ENCODE assay signal across 9 mouse cellular contexts in the genomic region with DNA sequence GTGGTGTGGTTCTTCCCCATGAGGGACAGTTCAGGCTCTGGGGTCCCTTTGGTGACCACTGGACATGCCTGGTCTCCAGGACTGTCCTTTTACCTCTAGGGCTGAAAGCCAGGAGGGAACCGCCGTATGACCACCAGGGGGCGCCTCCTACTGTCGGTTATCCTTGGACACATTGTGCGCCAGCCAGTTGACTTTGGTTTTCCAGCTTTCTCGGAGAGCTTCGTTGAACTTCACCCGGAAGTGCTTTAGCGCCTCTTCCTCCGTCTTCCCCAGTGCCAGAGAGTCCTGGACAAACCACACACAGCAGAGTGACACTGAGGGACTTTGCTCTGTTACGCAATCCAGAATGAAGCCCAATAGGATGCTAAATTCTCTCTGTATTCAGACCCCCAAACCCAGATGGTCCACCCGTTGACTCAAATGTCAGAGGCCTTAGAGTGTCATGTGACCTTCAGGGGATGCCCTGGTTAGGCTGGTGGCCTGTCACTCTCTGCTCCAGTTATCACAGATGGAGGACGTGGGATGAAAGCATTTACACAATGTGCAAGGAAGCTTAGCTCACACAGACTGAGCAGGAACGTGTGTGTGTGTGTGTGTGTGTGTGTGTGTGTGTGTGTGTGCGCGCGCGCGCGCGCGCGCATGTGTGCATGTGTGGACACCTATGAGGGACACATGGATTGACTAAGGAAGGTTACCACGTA. TPM values are rescaled to one million over a fixed set of nuclear protein-coding genes. Genes with fewer than 3 reads are reported as not detected.
DNase-seq lines count a peak whose midpoint lies in the region; ATAC-seq and TF ChIP-seq lines count a peak whose summit lies in the region.
"Had no signal": no experiment of that assay in that cellular context is flagged by ENCODE, and none has a peak within 500 bp of the region (broad histone marks: within the 10 kb centered on the region; RNA-seq: fewer than 3 reads in every experiment).

No protein-coding gene starts in this region.

- no peaks in the 10 kb centered on the region for H3K4me1 ChIP-seq in midbrain, embryonic 10.5 days
- H3K4me1 ChIP-seq in midbrain, embryonic 16.5 days (ENCODE audit: control insufficient read depth, insufficient read depth, low read length) = no peaks in the 10 kb centered on the region
- 0 out of 2 replicates have a peak, but pooled peaks cover 6% of the 10 kb centered on the region for H3K4me1 ChIP-seq in kidney, embryonic 15.5 days
- peaks cover 18% of the 10 kb centered on the region for H3K4me1 ChIP-seq in liver, embryonic 12.5 days
- H3K4me1 ChIP-seq in olfactory bulb, adult 2 months (ENCODE audit: control insufficient read depth, insufficient read depth, low read length) = peaks cover 2% of the 10 kb centered on the region; the same call in 1 of the 2 replicates

- H3K36me3 ChIP-seq in midbrain, embryonic 10.5 days = peaks cover 99% of the 10 kb centered on the region
- H3K36me3 ChIP-seq in midbrain, embryonic 16.5 days (ENCODE audit: control insufficient read depth, insufficient read depth, low read length) = peaks cover 59% of the 10 kb centered on the region
- peaks cover 53% of the 10 kb centered on the region for H3K36me3 ChIP-seq in kidney, embryonic 15.5 days
- H3K36me3 ChIP-seq in liver, embryonic 12.5 days = peaks cover 63% of the 10 kb centered on the region

- WGBS in midbrain, embryonic 10.5 days = 72% methylated on average over 24 of the region's 24 CpGs
- WGBS in midbrain, embryonic 16.5 days = 74% methylated on average over 24 of the region's 24 CpGs
- 68% methylated on average over 24 of the region's 24 CpGs for WGBS in kidney, embryonic 15.5 days
- WGBS in liver, embryonic 12.5 days (ENCODE audit: insufficient replicate concordance) = 61% methylated on average over 24 of the region's 24 CpGs
- WGBS in olfactory bulb, adult 2 months = 61% methylated on average over 24 of the region's 24 CpGs

- H3K4me2 ChIP-seq in midbrain, embryonic 16.5 days (ENCODE audit: low read length) = no peak overlapping the region
- no peak overlapping the region for H3K4me2 ChIP-seq in kidney, embryonic 15.5 days
- H3K4me2 ChIP-seq in liver, embryonic 12.5 days = no peak overlapping the region
- H3K4me2 ChIP-seq: embryonic facial prominence, embryonic 12.5 days had no signal

- H3K4me3 ChIP-seq in midbrain, embryonic 10.5 days = no peak overlapping the region
- H3K4me3 ChIP-seq in midbrain, embryonic 16.5 days (ENCODE audit: low read depth, low read length) = no peak overlapping the region
- H3K4me3 ChIP-seq in kidney, embryonic 15.5 days (replicated peaks) = no peak overlapping the region
- no peak overlapping the region for H3K4me3 ChIP-seq in liver, embryonic 12.5 days
- H3K4me3 ChIP-seq in olfactory bulb, adult 2 months (ENCODE audit: insufficient read depth, low read depth, low read length) = no peak overlapping the region
- H3K4me3 ChIP-seq: embryonic facial prominence, embryonic 12.5 days had no signal

- 0 out of 2 replicates have a peak, but pooled peaks cover 4% of the 10 kb centered on the region for H3K9me3 ChIP-seq in midbrain, embryonic 10.5 days (replicated peaks)
- no peaks in the 10 kb centered on the region for H3K9me3 ChIP-seq in midbrain, embryonic 16.5 days (replicated peaks; ENCODE audit: control insufficient read depth, low read length, poor library complexity, severe bottlenecking)
- H3K9me3 ChIP-seq in kidney, embryonic 15.5 days (replicated peaks) = no peaks in the 10 kb centered on the region
- H3K9me3 ChIP-seq in liver, embryonic 12.5 days (replicated peaks) = no peaks in the 10 kb centered on the region
- H3K9me3 ChIP-seq: embryonic facial prominence, embryonic 12.5 days had no signal

- TF ChIP-seq CTCF in olfactory bulb, adult 2 months (IDR thresholded peaks at IDR 0.05; ENCODE audit: insufficient read depth, low read depth, low read length) = peak; percentile 78

- no peak for TF ChIP-seq POLR2A in olfactory bulb, adult 2 months (IDR thresholded peaks at IDR 0.05; ENCODE audit: insufficient read depth, low read depth, low read length)

- ATAC-seq in midbrain, embryonic 16.5 days = no peak
- ATAC-seq in kidney, embryonic 15.5 days (replicated peaks; ENCODE audit: low FRiP score) = 0 out of 2 replicates have a peak, but pooled peaks have one; percentile 20
- 0 out of 2 replicates have a peak, but pooled peaks have one; percentile 20 for ATAC-seq in liver, embryonic 12.5 days

- peak; percentile 67 for DNase-seq in midbrain, embryonic 10.5 days (ENCODE audit: low spot score)
- DNase-seq in cerebellum, adult 9-11 months = peak; percentile 73
- peak; percentile 92 for DNase-seq in gastrocnemius, postnatal 10 days
- DNase-seq in thymus, postnatal 25 days = peak; percentile 67

- no peaks in the 10 kb centered on the region for H3K27me3 ChIP-seq in midbrain, embryonic 10.5 days (ENCODE audit: low read depth, poor library complexity, severe bottlenecking)
- no peaks in the 10 kb centered on the region for H3K27me3 ChIP-seq in midbrain, embryonic 16.5 days (ENCODE audit: control insufficient read depth, insufficient read depth, low read depth, low read length)
- H3K27me3 ChIP-seq in kidney, embryonic 15.5 days = no peaks in the 10 kb centered on the region
- H3K27me3 ChIP-seq in liver, embryonic 12.5 days (replicated peaks) = no peaks in the 10 kb centered on the region
- H3K27me3 ChIP-seq: embryonic facial prominence, embryonic 12.5 days had no signal

- no peak overlapping the region for H3K9ac ChIP-seq in midbrain, embryonic 16.5 days (ENCODE audit: low read depth, low read length)
- H3K9ac ChIP-seq in kidney, embryonic 15.5 days = no peak overlapping the region
- no peak overlapping the region for H3K9ac ChIP-seq in liver, embryonic 12.5 days
- H3K9ac ChIP-seq: embryonic facial prominence, embryonic 12.5 days had no signal

- no peak overlapping the region for H3K27ac ChIP-seq in midbrain, embryonic 10.5 days (replicated peaks)
- H3K27ac ChIP-seq in midbrain, embryonic 16.5 days (ENCODE audit: low read length) = no peak overlapping the region
- no peak overlapping the region for H3K27ac ChIP-seq in kidney, embryonic 15.5 days
- H3K27ac ChIP-seq in liver, embryonic 12.5 days = no peak overlapping the region
- H3K27ac ChIP-seq in olfactory bulb, adult 2 months (ENCODE audit: insufficient read depth, low read depth, low read length) = no peak overlapping the region
- H3K27ac ChIP-seq: embryonic facial prominence, embryonic 12.5 days had no signal

RNA-seq across cellular contexts. Expression of a gene that starts 51.7 kb away (rescaled TPM):
- 7.9 and 11.2 TPM in 2 replicates for polyA plus RNA-seq in midbrain, embryonic 10.5 days (2016; fragmentation: Nextera tagmentation; extraction: Ambion mirVana)
- polyA plus RNA-seq in midbrain, embryonic 16.5 days (2015; fragmentation: Nextera tagmentation; extraction: Ambion mirVana) = 13.9 and 15.7 TPM in 2 replicates
- 10 to 100 TPM in 1 of 2 experiments, 1 to 10 TPM in 1; 9.8 to 16.1 TPM for total RNA-seq in gastrocnemius, postnatal 10 days (2021)
- 4.2 and 4.8 TPM in 2 replicates for polyA plus RNA-seq in kidney, embryonic 15.5 days (2015; fragmentation: Nextera tagmentation; extraction: Ambion mirVana)
- 7.6 and 8.9 TPM in 2 replicates for polyA plus RNA-seq in liver, embryonic 12.5 days (2016; fragmentation: Nextera tagmentation; extraction: Ambion mirVana)
- polyA plus RNA-seq in olfactory bulb, adult 2 months (2012; ENCODE audit: insufficient read depth, insufficient read length, low replicate concordance, missing spikeins) = not detected in 2 replicates
